Comparison of ENCODE assay signal across 16 mouse cellular contexts in the genomic region with DNA sequence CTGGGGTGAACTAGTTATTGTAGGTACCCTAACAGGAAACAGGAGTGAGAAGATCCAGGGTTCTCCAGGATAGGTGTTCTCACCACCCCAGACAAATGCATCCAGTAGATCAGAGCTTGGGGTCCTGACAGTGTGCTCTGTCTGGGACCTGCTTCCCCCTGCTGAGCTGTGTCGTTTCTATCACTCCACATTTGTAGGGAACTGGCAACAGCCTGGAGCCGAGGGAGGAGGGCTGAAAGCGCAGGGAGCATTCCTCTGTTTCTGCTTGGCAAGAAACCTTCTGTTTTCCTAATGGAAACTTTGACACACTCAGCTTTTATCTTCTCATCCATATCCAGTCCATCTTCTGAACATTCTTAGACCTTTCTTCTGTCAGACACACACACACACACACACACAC. TPM values are rescaled to one million over a fixed set of nuclear protein-coding genes. Genes with fewer than 3 reads are reported as not detected.
DNase-seq lines count a peak whose midpoint lies in the region; ATAC-seq and TF ChIP-seq lines count a peak whose summit lies in the region.
"Had no signal": no experiment of that assay in that cellular context is flagged by ENCODE, and none has a peak within 500 bp of the region (broad histone marks: within the 10 kb centered on the region; RNA-seq: fewer than 3 reads in every experiment).

No protein-coding gene starts in this region.

- DNase-seq in kidney, postnatal 0 days (ENCODE audit: low spot score) = peak; percentile 43
- DNase-seq in heart, adult 8-10 months (ENCODE audit: low spot score) = peak; percentile 41
- DNase-seq in heart, postnatal 25 days (ENCODE audit: low spot score) = peak; percentile 28
- peak; percentile 15 for DNase-seq in skeletal muscle tissue, adult 2 months (ENCODE audit: low read depth, low spot score)
- DNase-seq in right cerebral cortex, postnatal 14 days = no peak
- DNase-seq in natural killer cell, adult 2 months (ENCODE audit: low spot score in 2 of 2) = no peak
- DNase-seq: cerebellum, adult 9-11 months; right cerebral cortex, adult 18-20 months; thymus, postnatal 14 days had no signal

- 23% methylated on average over 3 of the region's 3 CpGs for WGBS in kidney, postnatal 0 days
- 29% methylated on average over 3 of the region's 3 CpGs for WGBS in kidney, embryonic 16.5 days

- H3K36me3 ChIP-seq in kidney, postnatal 0 days (ENCODE audit: insufficient read depth, low read length) = no peaks in the 10 kb centered on the region
- no peaks in the 10 kb centered on the region for H3K36me3 ChIP-seq in kidney, embryonic 16.5 days (ENCODE audit: insufficient read depth, low read length)
- H3K36me3 ChIP-seq: forebrain, embryonic 10.5 days; hindbrain, embryonic 12.5 days had no signal

- H3K4me1 ChIP-seq in kidney, postnatal 0 days (replicated peaks; ENCODE audit: insufficient read depth, low read length) = no peaks in the 10 kb centered on the region
- 0 out of 2 replicates have a peak, but pooled peaks cover 3% of the 10 kb centered on the region for H3K4me1 ChIP-seq in kidney, embryonic 16.5 days (ENCODE audit: insufficient read depth, low read length)
- H3K4me1 ChIP-seq: forebrain, embryonic 10.5 days; hindbrain, embryonic 12.5 days had no signal

- TF ChIP-seq CTCF in kidney, postnatal 0 days (IDR thresholded peaks at IDR 0.05; ENCODE audit: low read depth) = no peak

- no peak overlapping the region for H3K9ac ChIP-seq in kidney, postnatal 0 days (ENCODE audit: low read depth, low read length)
- no peak overlapping the region for H3K9ac ChIP-seq in kidney, embryonic 16.5 days (replicated peaks; ENCODE audit: low read length)
- H3K9ac ChIP-seq: hindbrain, embryonic 12.5 days had no signal

- ATAC-seq in kidney, postnatal 0 days (replicated peaks; ENCODE audit: low FRiP score, low read depth) = no peak
- no peak for ATAC-seq in kidney, embryonic 16.5 days (ENCODE audit: low FRiP score, low TSS enrichment)
- ATAC-seq: activated CD4-positive, CD25-positive, alpha-beta regulatory T cell, adult 4 months; CD4-positive, CD25-positive, alpha-beta regulatory T cell, adult 4 months; intestine, postnatal 0 days had no signal

- H3K27me3 ChIP-seq in kidney, postnatal 0 days (ENCODE audit: insufficient read depth, low read length) = no peaks in the 10 kb centered on the region
- H3K27me3 ChIP-seq in kidney, embryonic 16.5 days (ENCODE audit: insufficient read depth, low read length) = no peaks in the 10 kb centered on the region
- H3K27me3 ChIP-seq: hindbrain, embryonic 12.5 days had no signal

- H3K27ac ChIP-seq in kidney, postnatal 0 days = no peak overlapping the region
- H3K27ac ChIP-seq in kidney, embryonic 16.5 days (ENCODE audit: low read length) = no peak overlapping the region
- H3K27ac ChIP-seq: forebrain, embryonic 10.5 days; hindbrain, embryonic 12.5 days; macrophage had no signal

- H3K4me3 ChIP-seq in kidney, postnatal 0 days (replicated peaks; ENCODE audit: low read depth, low read length) = no peak overlapping the region
- H3K4me3 ChIP-seq in kidney, embryonic 16.5 days (ENCODE audit: low read length) = no peak overlapping the region
- H3K4me3 ChIP-seq: forebrain, embryonic 10.5 days; hindbrain, embryonic 12.5 days had no signal

- no peak overlapping the region for H3K4me2 ChIP-seq in kidney, postnatal 0 days (ENCODE audit: low read length)
- H3K4me2 ChIP-seq in kidney, embryonic 16.5 days (replicated peaks; ENCODE audit: low read depth, low read length) = no peak overlapping the region
- H3K4me2 ChIP-seq: hindbrain, embryonic 12.5 days had no signal

- intact Hi-C loops in heart, postnatal 25 days (cut with DNase I) = no loop called here

- H3K9me3 ChIP-seq in kidney, postnatal 0 days (replicated peaks; ENCODE audit: low read length) = no peaks in the 10 kb centered on the region
- H3K9me3 ChIP-seq in kidney, embryonic 16.5 days (ENCODE audit: low read length) = no peaks in the 10 kb centered on the region
- H3K9me3 ChIP-seq: forebrain, embryonic 10.5 days; hindbrain, embryonic 12.5 days had no signal

RNA-seq across cellular contexts. Expression of a gene that starts 45.2 kb away (rescaled TPM):
- 31.1 and 35.9 TPM in 2 replicates for polyA plus RNA-seq in kidney, postnatal 0 days (2015; fragmentation: Nextera tagmentation; extraction: Ambion mirVana)
- 25.2 and 29.4 TPM in 2 replicates for polyA plus RNA-seq in kidney, embryonic 16.5 days (2015; fragmentation: Nextera tagmentation; extraction: Ambion mirVana)
- total RNA-seq in heart, adult 8-10 months (2022) = 10 to 100 TPM; 16.2 to 25.0 (median 18.3) TPM
- total RNA-seq in heart, postnatal 25 days (2021) = 10 to 100 TPM; 26.3 to 32.4 TPM
- polyA plus RNA-seq: CD4-positive, CD25-positive, alpha-beta regulatory T cell, adult 4 months; macrophage had no signal

Comparison
In these comparisons a context has a peak if more than half of its experiments do, and no peak if none do; other contexts are left out.
1. DNase-seq: peak in kidney, postnatal 0 days (single experiment), heart, adult 8-10 months (single experiment), heart, postnatal 25 days (single experiment) and skeletal muscle tissue, adult 2 months (single experiment); none in right cerebral cortex, postnatal 14 days (single experiment) and natural killer cell, adult 2 months (0 of 2).